Mouse (Mus musculus): ENCODE data around the gene Uap1l1. TPM values are rescaled to one million over a fixed set of nuclear protein-coding genes. Genes with fewer than 3 reads are reported as not detected.

Uap1l1 gene
- polyA plus RNA-seq, 1 experiment from 2014 or later = 5.2 TPM

DNA sequence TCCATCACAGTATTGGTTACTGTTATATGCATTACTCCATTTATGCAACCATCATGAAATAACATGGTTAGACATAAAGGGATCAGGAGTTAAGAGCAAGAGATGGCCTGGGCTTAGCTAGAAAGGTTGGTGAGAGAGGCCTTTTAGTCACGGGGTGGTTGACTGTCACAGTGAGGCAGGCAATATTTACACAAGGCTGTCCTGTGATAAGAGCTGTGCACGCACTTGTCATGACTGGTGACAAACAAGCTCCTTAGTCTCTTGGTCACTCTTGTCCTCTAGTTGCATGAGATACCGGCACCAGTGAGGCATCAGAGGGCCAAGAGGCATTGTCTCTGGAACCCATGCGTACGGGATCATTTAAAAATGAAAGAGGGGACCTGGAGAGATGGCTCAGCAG lies 19.0 kb upstream of the Uap1l1 start:
- H3K4me3 ChIP-seq (ENCODE audit: low read depth, low read length) = no peak overlapping the region
- H3K9me3 ChIP-seq (replicated peaks; ENCODE audit: control insufficient read depth, low read length) = no peaks in the 10 kb centered on the region
- DNase-seq (ENCODE audit: low spot score) = no peak
- H3K4me1 ChIP-seq (ENCODE audit: control insufficient read depth, insufficient read depth, low read length) = no peaks in the 10 kb centered on the region
- ATAC-seq (replicated peaks; ENCODE audit: insufficient number of reproducible peaks, low FRiP score, low TSS enrichment, low read depth) = no peak
- no peak overlapping the region for H3K9ac ChIP-seq (replicated peaks; ENCODE audit: low read length)
- H3K27me3 ChIP-seq (ENCODE audit: control insufficient read depth, insufficient read depth, low read length) = no peaks in the 10 kb centered on the region
- H3K4me2 ChIP-seq (ENCODE audit: low read depth, low read length) = no peak overlapping the region
- 85% methylated on average over 5 of the region's 5 CpGs for WGBS
- no peak overlapping the region for H3K27ac ChIP-seq (replicated peaks; ENCODE audit: low read depth, low read length)
- H3K36me3 ChIP-seq (replicated peaks; ENCODE audit: control insufficient read depth, insufficient read depth, low read depth, low read length) = no peaks in the 10 kb centered on the region

DNA sequence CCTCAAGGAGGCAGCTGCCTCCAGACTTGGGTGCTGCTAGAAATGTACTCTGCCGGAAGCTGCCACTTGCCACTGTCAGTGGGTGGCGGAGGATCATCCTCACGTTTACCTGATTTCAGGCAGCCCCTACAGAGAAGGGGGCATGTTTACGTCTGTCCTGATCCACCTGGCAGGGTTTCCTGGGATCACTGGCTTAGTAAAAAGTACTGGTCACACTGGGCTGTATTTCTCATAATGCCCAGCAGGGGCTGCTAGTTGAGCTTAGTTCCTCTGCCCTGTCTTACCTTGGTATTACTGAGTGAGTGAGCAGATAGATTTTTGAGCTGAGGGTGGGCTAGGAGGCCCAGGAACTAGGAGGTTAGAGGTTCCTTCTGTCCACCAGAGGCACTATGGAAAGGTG lies 11.1 kb upstream of the Uap1l1 start:
- Histone ChIP-seq H3K9me3 (replicated peaks; ENCODE audit: control insufficient read depth, low read length) (no peaks in the 10 kb centered on the region), H3K36me3 (replicated peaks; ENCODE audit: control insufficient read depth, insufficient read depth, low read depth, low read length) (no peaks in the 10 kb centered on the region; the same call in none of the 2 replicates), H3K4me2 (ENCODE audit: low read depth, low read length) (no peak overlapping the region), H3K27ac (replicated peaks; ENCODE audit: low read depth, low read length) (no peak overlapping the region), H3K9ac (replicated peaks; ENCODE audit: low read length) (no peak overlapping the region), H3K4me3 (ENCODE audit: low read depth, low read length) (no peak overlapping the region), H3K4me1 (ENCODE audit: control insufficient read depth, insufficient read depth, low read length) (peaks cover 8% of the 10 kb centered on the region), H3K27me3 (ENCODE audit: control insufficient read depth, insufficient read depth, low read length) (no peaks in the 10 kb centered on the region)
- WGBS = 60% methylated on average over 4 of the region's 4 CpGs
- ATAC-seq (replicated peaks; ENCODE audit: insufficient number of reproducible peaks, low FRiP score, low TSS enrichment, low read depth) = no peak
- peak; percentile 69 for DNase-seq (ENCODE audit: low spot score)

DNA sequence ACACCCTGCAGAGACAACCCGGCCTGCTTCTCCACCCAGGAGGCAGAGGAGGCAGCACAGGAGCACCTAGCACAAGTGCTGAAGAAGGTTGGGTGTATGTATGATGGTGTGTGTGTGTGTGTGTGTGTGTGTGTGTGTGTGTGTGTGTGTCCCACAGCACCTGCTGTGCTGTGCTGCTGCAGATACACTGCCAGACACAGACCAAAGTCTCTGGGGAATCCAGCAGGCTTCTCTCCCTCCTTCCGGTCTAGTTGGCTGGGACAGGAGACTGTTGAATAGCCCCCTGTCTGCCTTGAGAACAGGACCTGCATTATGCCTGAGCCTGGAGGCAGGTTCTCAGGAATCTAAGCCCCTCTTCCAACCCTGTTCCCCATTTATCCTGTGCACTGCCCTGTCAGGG lies 7.9 kb upstream of the Uap1l1 start:
- Histone ChIP-seq H3K4me1 (ENCODE audit: control insufficient read depth, insufficient read depth, low read length) (peaks cover 8% of the 10 kb centered on the region), H3K9me3 (replicated peaks; ENCODE audit: control insufficient read depth, low read length) (no peaks in the 10 kb centered on the region), H3K27ac (replicated peaks; ENCODE audit: low read depth, low read length) (no peak overlapping the region), H3K27me3 (ENCODE audit: control insufficient read depth, insufficient read depth, low read length) (no peaks in the 10 kb centered on the region), H3K4me2 (ENCODE audit: low read depth, low read length) (peak overlapping the region; percentile 96), H3K4me3 (ENCODE audit: low read depth, low read length) (peak overlapping the region; percentile 79), H3K36me3 (replicated peaks; ENCODE audit: control insufficient read depth, insufficient read depth, low read depth, low read length) (no peaks in the 10 kb centered on the region; the same call in none of the 2 replicates), H3K9ac (replicated peaks; ENCODE audit: low read length) (peak overlapping the region; percentile 82)
- DNase-seq (ENCODE audit: low spot score) = no peak
- no peak for ATAC-seq (replicated peaks; ENCODE audit: insufficient number of reproducible peaks, low FRiP score, low TSS enrichment, low read depth)
- 23% methylated on average over 2 of the region's 2 CpGs for WGBS

DNA sequence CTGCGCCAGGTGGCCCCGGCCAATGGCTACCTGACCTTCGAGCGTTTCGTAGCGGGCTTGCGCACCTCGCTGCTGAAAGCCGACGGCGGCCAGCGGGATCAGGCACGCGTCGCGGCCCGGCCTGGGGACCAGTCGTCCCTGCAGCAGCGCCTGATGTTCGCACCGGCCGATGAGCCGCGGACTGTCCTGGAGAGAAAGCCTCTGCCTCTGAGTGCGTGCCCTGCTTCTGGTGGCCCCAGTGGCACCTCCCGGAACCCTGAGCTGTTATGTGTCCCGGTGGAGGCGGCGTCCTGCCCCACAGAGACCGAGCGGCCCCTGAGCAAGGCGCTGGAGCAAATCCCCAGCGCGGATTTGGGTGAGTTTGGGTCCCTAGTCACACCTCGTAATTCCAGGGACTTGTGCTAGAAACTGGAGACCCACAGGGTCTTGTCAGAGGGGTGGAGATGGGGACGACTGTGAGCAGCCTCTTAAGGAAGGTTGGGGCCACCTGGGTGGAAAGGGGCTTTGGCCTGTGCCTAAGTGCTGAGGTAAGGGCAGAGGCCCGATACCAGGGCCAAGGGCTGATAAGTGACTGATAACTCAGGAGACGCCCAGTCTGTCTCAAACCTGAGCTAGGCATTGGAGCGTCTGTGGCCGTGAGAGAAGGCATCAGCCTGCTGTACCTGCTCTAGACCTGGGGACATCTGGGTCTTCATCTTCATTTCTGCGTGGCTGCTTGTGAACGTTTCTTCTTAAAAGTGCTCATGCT lies 7.3 kb upstream of the Uap1l1 start:
- DNase-seq (ENCODE audit: low spot score) = no peak

DNA sequence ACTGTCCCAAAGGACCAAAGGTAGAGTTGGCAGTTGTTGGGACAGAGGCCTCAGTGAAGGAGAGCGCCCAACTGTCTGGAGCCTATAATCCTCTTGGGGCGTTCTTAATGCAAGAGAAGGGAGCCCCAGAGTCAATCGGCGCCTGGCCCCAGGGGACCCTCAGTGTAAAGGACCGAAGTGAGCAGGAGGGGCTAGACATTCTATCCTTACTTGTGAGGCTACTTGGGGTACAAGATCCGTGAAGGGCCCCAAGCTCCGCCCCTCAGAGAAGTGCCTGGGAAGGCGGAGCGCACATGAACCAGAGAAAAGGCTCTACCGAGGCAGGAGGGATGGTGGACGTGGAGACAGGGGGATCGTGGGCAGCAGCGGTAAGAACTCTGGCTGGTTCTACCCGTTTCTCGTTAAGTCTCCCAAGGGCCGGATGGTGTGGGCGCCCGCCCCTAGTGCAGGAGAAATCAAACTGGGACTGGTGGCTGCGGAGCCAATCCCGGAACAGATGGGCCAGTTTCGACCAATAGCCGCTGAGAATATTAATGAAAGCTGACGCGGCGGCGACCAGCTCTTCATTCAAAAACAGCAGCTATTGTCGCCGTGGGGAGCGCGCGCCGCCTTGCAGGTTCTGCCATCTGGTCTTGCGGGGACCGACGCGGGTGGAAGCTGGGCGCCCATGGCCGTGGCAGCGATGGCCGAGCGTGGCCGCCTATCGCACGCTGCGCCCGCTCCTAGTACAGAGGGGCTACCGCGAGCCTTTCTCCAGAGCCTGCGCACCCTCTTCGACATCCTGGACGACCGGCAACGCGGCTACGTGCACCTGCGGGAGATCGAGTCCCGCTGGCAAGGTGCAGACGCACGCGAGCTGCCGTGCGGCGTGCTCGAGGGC lies 6.5 kb upstream of the Uap1l1 start, which contains the start of gene Sapcd2:
TSS of gene Sapcd2 (plus strand) at position 558 of the 880 bp plus-strand sequence.
- Histone ChIP-seq H3K9ac (replicated peaks; ENCODE audit: low read length) (peak within 1 kb of the TSS; percentile 82), H3K4me1 (ENCODE audit: control insufficient read depth, insufficient read depth, low read length) (peaks cover 8% of the 10 kb centered on the region), H3K9me3 (replicated peaks; ENCODE audit: control insufficient read depth, low read length) (no peaks in the 10 kb centered on the region), H3K36me3 (replicated peaks; ENCODE audit: control insufficient read depth, insufficient read depth, low read depth, low read length) (no peaks in the 10 kb centered on the region; the same call in none of the 2 replicates), H3K27ac (replicated peaks; ENCODE audit: low read depth, low read length) (peak within 1 kb of the TSS; percentile 82), H3K4me2 (ENCODE audit: low read depth, low read length) (peak within 1 kb of the TSS; percentile 96), H3K4me3 (ENCODE audit: low read depth, low read length) (peak within 1 kb of the TSS; percentile 79), H3K27me3 (ENCODE audit: control insufficient read depth, insufficient read depth, low read length) (no peaks in the 10 kb centered on the region)
- ATAC-seq (replicated peaks; ENCODE audit: insufficient number of reproducible peaks, low FRiP score, low TSS enrichment, low read depth) = peak; percentile 92
- under 1% methylated on average over 65 of the region's 65 CpGs for WGBS
- peak; percentile 93 for DNase-seq (ENCODE audit: low spot score)

More for the DNA sequence above, 7.3 kb upstream of the Uap1l1 start:
- no peaks in the 10 kb centered on the region; the same call in none of the 2 replicates for H3K36me3 ChIP-seq (replicated peaks; ENCODE audit: control insufficient read depth, insufficient read depth, low read depth, low read length)
- WGBS = 3% methylated on average over 42 of the region's 42 CpGs
- ATAC-seq (replicated peaks; ENCODE audit: insufficient number of reproducible peaks, low FRiP score, low TSS enrichment, low read depth) = no peak
- no peak overlapping the region for H3K27ac ChIP-seq (replicated peaks; ENCODE audit: low read depth, low read length)
- H3K9ac ChIP-seq (replicated peaks; ENCODE audit: low read length) = peak overlapping the region; percentile 82
- peak overlapping the region; percentile 96 for H3K4me2 ChIP-seq (ENCODE audit: low read depth, low read length)
- H3K4me3 ChIP-seq (ENCODE audit: low read depth, low read length) = peak overlapping the region; percentile 79
- H3K4me1 ChIP-seq (ENCODE audit: control insufficient read depth, insufficient read depth, low read length) = peaks cover 8% of the 10 kb centered on the region
- H3K9me3 ChIP-seq (replicated peaks; ENCODE audit: control insufficient read depth, low read length) = no peaks in the 10 kb centered on the region
- H3K27me3 ChIP-seq (ENCODE audit: control insufficient read depth, insufficient read depth, low read length) = no peaks in the 10 kb centered on the region

DNA sequence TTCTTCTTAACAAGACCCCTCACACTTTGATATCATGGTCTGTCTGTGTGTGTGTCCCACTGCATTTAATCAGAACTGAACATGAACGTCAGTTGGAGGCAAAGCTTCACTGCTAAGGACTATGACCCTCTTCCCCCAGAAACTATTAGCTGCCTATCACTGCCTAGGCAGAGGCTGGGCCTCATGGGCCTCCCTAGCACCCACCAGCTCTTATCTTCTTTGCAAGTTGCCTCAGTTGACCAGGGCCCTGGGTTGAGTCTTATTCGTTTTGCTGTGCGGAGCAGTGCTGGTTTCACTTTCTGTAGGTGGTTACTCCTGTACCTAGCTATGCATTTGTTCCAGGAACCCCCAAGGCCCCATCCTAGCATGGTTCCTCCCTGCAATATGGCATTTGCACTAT lies 4.5 kb upstream of the Uap1l1 start:
- DNase-seq (ENCODE audit: low spot score) (no peak), ATAC-seq (replicated peaks; ENCODE audit: insufficient number of reproducible peaks, low FRiP score, low TSS enrichment, low read depth) (no peak)
- Histone ChIP-seq H3K27ac (replicated peaks; ENCODE audit: low read depth, low read length) (no peak overlapping the region), H3K9ac (replicated peaks; ENCODE audit: low read length) (no peak overlapping the region), H3K4me3 (ENCODE audit: low read depth, low read length) (no peak overlapping the region), H3K9me3 (replicated peaks; ENCODE audit: control insufficient read depth, low read length) (no peaks in the 10 kb centered on the region), H3K27me3 (ENCODE audit: control insufficient read depth, insufficient read depth, low read length) (no peaks in the 10 kb centered on the region), H3K4me1 (ENCODE audit: control insufficient read depth, insufficient read depth, low read length) (peaks cover 8% of the 10 kb centered on the region), H3K36me3 (replicated peaks; ENCODE audit: control insufficient read depth, insufficient read depth, low read depth, low read length) (no peaks in the 10 kb centered on the region), H3K4me2 (ENCODE audit: low read depth, low read length) (no peak overlapping the region)
- WGBS = 79% methylated on average over 3 of the region's 3 CpGs

DNA sequence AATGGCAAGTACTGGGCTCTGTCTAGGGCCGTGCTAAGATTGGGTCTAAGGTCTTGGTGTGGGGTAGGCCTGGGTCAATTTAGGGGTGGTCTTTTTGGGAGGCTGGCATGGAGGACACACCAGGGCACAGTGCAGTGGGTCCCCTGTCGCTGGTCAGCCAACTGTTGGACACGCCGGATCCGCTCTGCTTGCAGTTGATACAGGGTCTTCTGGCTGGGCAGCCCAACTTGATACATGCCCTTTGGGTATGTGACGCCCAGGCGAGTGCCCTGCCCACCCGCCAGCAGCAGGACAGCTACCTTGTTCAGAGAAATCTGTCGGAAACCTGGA lies 756 bp downstream of the Uap1l1 start:
- H3K4me1 ChIP-seq (ENCODE audit: control insufficient read depth, insufficient read depth, low read length) = peaks cover 3% of the 10 kb centered on the region; the same call in 1 of the 2 replicates
- H3K9me3 ChIP-seq (replicated peaks; ENCODE audit: control insufficient read depth, low read length) = no peaks in the 10 kb centered on the region
- peak overlapping the region; percentile 66 for H3K9ac ChIP-seq (replicated peaks; ENCODE audit: low read length)
- WGBS = 19% methylated on average over 9 of the region's 9 CpGs
- H3K27ac ChIP-seq (replicated peaks; ENCODE audit: low read depth, low read length) = no peak overlapping the region
- DNase-seq (ENCODE audit: low spot score) (no peak), ATAC-seq (replicated peaks; ENCODE audit: insufficient number of reproducible peaks, low FRiP score, low TSS enrichment, low read depth) (peak; percentile 30; the same call in 1 of the 2 replicates)
- no peaks in the 10 kb centered on the region for H3K36me3 ChIP-seq (replicated peaks; ENCODE audit: control insufficient read depth, insufficient read depth, low read depth, low read length)
- peak overlapping the region; percentile 97 for H3K4me2 ChIP-seq (ENCODE audit: low read depth, low read length)
- H3K27me3 ChIP-seq (ENCODE audit: control insufficient read depth, insufficient read depth, low read length) = peaks cover 13% of the 10 kb centered on the region
- H3K4me3 ChIP-seq (ENCODE audit: low read depth, low read length) = peak overlapping the region; percentile 54

DNA sequence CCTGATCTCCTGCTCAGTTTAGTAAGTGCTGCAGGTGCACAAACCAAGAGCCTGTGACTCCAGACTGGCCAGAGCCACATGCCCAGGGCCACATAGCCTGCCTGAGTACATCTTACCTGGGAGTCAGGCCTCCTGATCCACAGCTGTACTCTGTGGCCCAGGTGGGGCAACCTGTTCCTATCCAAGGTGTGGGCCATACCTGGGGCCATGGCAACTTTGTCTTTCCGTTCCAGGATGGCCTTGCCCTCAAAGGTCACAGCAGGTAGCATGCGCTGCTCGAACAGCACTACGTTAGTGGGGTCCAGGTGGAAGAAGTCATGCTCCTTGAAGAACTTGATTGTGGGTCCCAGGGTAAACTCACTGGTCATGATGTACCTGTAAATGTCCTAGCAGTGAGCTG lies 1.2 kb downstream of the Uap1l1 start:
- H3K4me3 ChIP-seq (ENCODE audit: low read depth, low read length) = no peak overlapping the region
- H3K4me2 ChIP-seq (ENCODE audit: low read depth, low read length) = no peak overlapping the region

More for the DNA sequence above, 1.2 kb downstream of the Uap1l1 start:
- Histone ChIP-seq H3K27me3 (ENCODE audit: control insufficient read depth, insufficient read depth, low read length) (peaks cover 13% of the 10 kb centered on the region), H3K4me1 (ENCODE audit: control insufficient read depth, insufficient read depth, low read length) (peaks cover 3% of the 10 kb centered on the region; the same call in 1 of the 2 replicates), H3K27ac (replicated peaks; ENCODE audit: low read depth, low read length) (no peak overlapping the region), H3K36me3 (replicated peaks; ENCODE audit: control insufficient read depth, insufficient read depth, low read depth, low read length) (no peaks in the 10 kb centered on the region), H3K9ac (replicated peaks; ENCODE audit: low read length) (no peak overlapping the region; the same call in 1 of the 2 replicates), H3K9me3 (replicated peaks; ENCODE audit: control insufficient read depth, low read length) (no peaks in the 10 kb centered on the region)
- no peak for DNase-seq (ENCODE audit: low spot score)
- no peak for ATAC-seq (replicated peaks; ENCODE audit: insufficient number of reproducible peaks, low FRiP score, low TSS enrichment, low read depth)
- WGBS = 86% methylated on average over 4 of the region's 4 CpGs
